Mouse (Mus musculus): ENCODE data around the gene Slc24a3. TPM values are rescaled to one million over a fixed set of nuclear protein-coding genes. Genes with fewer than 3 reads are reported as not detected.

Gene Slc24a3
- polyA plus RNA-seq, 1 experiment from 2014 or later: 0.68 TPM

- Histone ChIP-seq H3K4me2 (no peak overlapping the region), H3K4me1 (replicated peaks) (no peaks in the 10 kb centered on the region), H3K36me3 (replicated peaks) (no peaks in the 10 kb centered on the region), H3K9ac (no peak overlapping the region), H3K4me3 (replicated peaks) (no peak overlapping the region), H3K9me3 (replicated peaks) (no peaks in the 10 kb centered on the region), H3K27ac (replicated peaks) (no peak overlapping the region), H3K27me3 (no peaks in the 10 kb centered on the region)
- ATAC-seq (ENCODE audit: insufficient read depth): no peak
- WGBS (ENCODE audit: insufficient replicate concordance): 57% methylated on average over 2 of the region's 2 CpGs
Measured at GRCm38 (mm10) chr2:145326544-145326943, 159.0 kb downstream of the Slc24a3 start.

GRCm38 (mm10) chr2:145329756-145330155 is 162.2 kb downstream of the Slc24a3 start:
- no peak overlapping the region for H3K4me3 ChIP-seq (replicated peaks)
- no peaks in the 10 kb centered on the region for H3K9me3 ChIP-seq (replicated peaks)
- H3K4me1 ChIP-seq (replicated peaks): no peaks in the 10 kb centered on the region
- H3K36me3 ChIP-seq (replicated peaks): no peaks in the 10 kb centered on the region
- H3K9ac ChIP-seq: no peak overlapping the region
- no peaks in the 10 kb centered on the region for H3K27me3 ChIP-seq
- H3K4me2 ChIP-seq: no peak overlapping the region
- H3K27ac ChIP-seq (replicated peaks): no peak overlapping the region
- 64% methylated on average over 8 of the region's 8 CpGs for WGBS (ENCODE audit: insufficient replicate concordance)
- no peak for ATAC-seq (ENCODE audit: insufficient read depth)

GRCm38 (mm10) chr2:145331525-145331924 is 164.0 kb downstream of the Slc24a3 start:
- 38% methylated on average over 1 of the region's 1 CpGs for WGBS (ENCODE audit: insufficient replicate concordance)
- no peaks in the 10 kb centered on the region for H3K36me3 ChIP-seq (replicated peaks)
- no peaks in the 10 kb centered on the region for H3K4me1 ChIP-seq (replicated peaks)
- H3K27me3 ChIP-seq: no peaks in the 10 kb centered on the region
- no peak overlapping the region for H3K9ac ChIP-seq
- no peak overlapping the region for H3K27ac ChIP-seq (replicated peaks)
- H3K9me3 ChIP-seq (replicated peaks): no peaks in the 10 kb centered on the region
- no peak for ATAC-seq (ENCODE audit: insufficient read depth)
- no peak overlapping the region for H3K4me3 ChIP-seq (replicated peaks)
- no peak overlapping the region for H3K4me2 ChIP-seq

GRCm38 (mm10) chr2:145333466-145333865 is 165.9 kb downstream of the Slc24a3 start:
- H3K4me1 ChIP-seq (replicated peaks): no peaks in the 10 kb centered on the region
- H3K4me2 ChIP-seq: no peak overlapping the region
- H3K9me3 ChIP-seq (replicated peaks): no peaks in the 10 kb centered on the region
- no peak overlapping the region for H3K4me3 ChIP-seq (replicated peaks)
- H3K27ac ChIP-seq (replicated peaks): no peak overlapping the region
- no peak for ATAC-seq (ENCODE audit: insufficient read depth)
- H3K9ac ChIP-seq: no peak overlapping the region
- H3K36me3 ChIP-seq (replicated peaks): no peaks in the 10 kb centered on the region
- no peaks in the 10 kb centered on the region for H3K27me3 ChIP-seq

- Histone ChIP-seq H3K9ac (no peak overlapping the region), H3K4me3 (replicated peaks) (no peak overlapping the region), H3K36me3 (replicated peaks) (no peaks in the 10 kb centered on the region), H3K4me1 (replicated peaks) (no peaks in the 10 kb centered on the region), H3K4me2 (no peak overlapping the region), H3K9me3 (replicated peaks) (no peaks in the 10 kb centered on the region), H3K27me3 (no peaks in the 10 kb centered on the region), H3K27ac (replicated peaks) (no peak overlapping the region)
- no peak for ATAC-seq (ENCODE audit: insufficient read depth)
Measured at GRCm38 (mm10) chr2:145336406-145336805, 168.9 kb downstream of the Slc24a3 start.

GRCm38 (mm10) chr2:145340816-145341215 is 173.3 kb downstream of the Slc24a3 start:
- Histone ChIP-seq H3K4me2 (no peak overlapping the region), H3K4me3 (replicated peaks) (no peak overlapping the region), H3K4me1 (replicated peaks) (no peaks in the 10 kb centered on the region), H3K27me3 (no peaks in the 10 kb centered on the region), H3K36me3 (replicated peaks) (no peaks in the 10 kb centered on the region), H3K27ac (replicated peaks) (no peak overlapping the region), H3K9ac (no peak overlapping the region), H3K9me3 (replicated peaks) (no peaks in the 10 kb centered on the region)
- WGBS (ENCODE audit: insufficient replicate concordance): 64% methylated on average over 2 of the region's 2 CpGs
- ATAC-seq (ENCODE audit: insufficient read depth): no peak

GRCm38 (mm10) chr2:145342956-145343355 is 175.4 kb downstream of the Slc24a3 start:
- no peak overlapping the region for H3K27ac ChIP-seq (replicated peaks)
- no peaks in the 10 kb centered on the region for H3K4me1 ChIP-seq (replicated peaks)
- no peak overlapping the region for H3K4me3 ChIP-seq (replicated peaks)
- H3K9ac ChIP-seq: no peak overlapping the region
- H3K27me3 ChIP-seq: no peaks in the 10 kb centered on the region
- no peak overlapping the region for H3K4me2 ChIP-seq
- H3K9me3 ChIP-seq (replicated peaks): no peaks in the 10 kb centered on the region
- no peaks in the 10 kb centered on the region for H3K36me3 ChIP-seq (replicated peaks)
- no peak for ATAC-seq (ENCODE audit: insufficient read depth)
- WGBS (ENCODE audit: insufficient replicate concordance): 46% methylated on average over 4 of the region's 4 CpGs

- Histone ChIP-seq H3K9ac (no peak overlapping the region), H3K4me3 (replicated peaks) (no peak overlapping the region), H3K4me1 (replicated peaks) (no peaks in the 10 kb centered on the region), H3K27me3 (no peaks in the 10 kb centered on the region), H3K4me2 (no peak overlapping the region), H3K27ac (replicated peaks) (no peak overlapping the region), H3K36me3 (replicated peaks) (no peaks in the 10 kb centered on the region), H3K9me3 (replicated peaks) (no peaks in the 10 kb centered on the region)
- WGBS (ENCODE audit: insufficient replicate concordance): 55% methylated on average over 1 of the region's 1 CpGs
- ATAC-seq (ENCODE audit: insufficient read depth): no peak
Measured at GRCm38 (mm10) chr2:145344521-145344920, 177.0 kb downstream of the Slc24a3 start.

- Histone ChIP-seq H3K4me2 (no peak overlapping the region), H3K9ac (no peak overlapping the region), H3K27ac (replicated peaks) (no peak overlapping the region), H3K4me1 (replicated peaks) (no peaks in the 10 kb centered on the region), H3K4me3 (replicated peaks) (no peak overlapping the region), H3K36me3 (replicated peaks) (no peaks in the 10 kb centered on the region), H3K27me3 (no peaks in the 10 kb centered on the region), H3K9me3 (replicated peaks) (no peaks in the 10 kb centered on the region)
- WGBS (ENCODE audit: insufficient replicate concordance): 80% methylated on average over 1 of the region's 1 CpGs
- no peak for ATAC-seq (ENCODE audit: insufficient read depth)
Measured at GRCm38 (mm10) chr2:145353801-145354200, 186.2 kb downstream of the Slc24a3 start.

GRCm38 (mm10) chr2:145358236-145358942 is 190.8 kb downstream of the Slc24a3 start:
- no peak for ATAC-seq (ENCODE audit: insufficient read depth)

GRCm38 (mm10) chr2:145363604-145364003 is 196.1 kb downstream of the Slc24a3 start:
- no peak overlapping the region for H3K27ac ChIP-seq (replicated peaks)
- WGBS (ENCODE audit: insufficient replicate concordance): 45% methylated on average over 2 of the region's 2 CpGs
- H3K4me3 ChIP-seq (replicated peaks): no peak overlapping the region
- no peak overlapping the region for H3K4me2 ChIP-seq
- no peak for ATAC-seq (ENCODE audit: insufficient read depth)
- H3K36me3 ChIP-seq (replicated peaks): no peaks in the 10 kb centered on the region
- H3K9me3 ChIP-seq (replicated peaks): no peaks in the 10 kb centered on the region
- H3K9ac ChIP-seq: no peak overlapping the region
- H3K27me3 ChIP-seq: no peaks in the 10 kb centered on the region
- no peaks in the 10 kb centered on the region for H3K4me1 ChIP-seq (replicated peaks)

More at GRCm38 (mm10) chr2:145358236-145358942, 190.8 kb downstream of the Slc24a3 start:
- Histone ChIP-seq H3K27ac (replicated peaks) (no peak overlapping the region), H3K4me2 (no peak overlapping the region), H3K9me3 (replicated peaks) (no peaks in the 10 kb centered on the region), H3K36me3 (replicated peaks) (no peaks in the 10 kb centered on the region), H3K4me1 (replicated peaks) (no peaks in the 10 kb centered on the region), H3K27me3 (no peaks in the 10 kb centered on the region), H3K4me3 (replicated peaks) (no peak overlapping the region), H3K9ac (no peak overlapping the region)
- 62% methylated on average over 6 of the region's 6 CpGs for WGBS (ENCODE audit: insufficient replicate concordance)

- no peaks in the 10 kb centered on the region for H3K9me3 ChIP-seq (replicated peaks)
- no peak overlapping the region for H3K4me3 ChIP-seq (replicated peaks)
- 47% methylated on average over 2 of the region's 2 CpGs for WGBS (ENCODE audit: insufficient replicate concordance)
- no peaks in the 10 kb centered on the region for H3K27me3 ChIP-seq
- no peak overlapping the region for H3K4me2 ChIP-seq
- H3K4me1 ChIP-seq (replicated peaks): no peaks in the 10 kb centered on the region
- no peaks in the 10 kb centered on the region for H3K36me3 ChIP-seq (replicated peaks)
- no peak for ATAC-seq (ENCODE audit: insufficient read depth)
- no peak overlapping the region for H3K9ac ChIP-seq
- H3K27ac ChIP-seq (replicated peaks): no peak overlapping the region
Measured at GRCm38 (mm10) chr2:145368701-145369100, 201.1 kb downstream of the Slc24a3 start.
